Mouse (Mus musculus) cerebellum, adult 18-20 months (tissue): Measurements from ENCODE around the gene Gm9833.
A peak's percentile ranks its signal among the peaks of the same experiment; 100 is the strongest.

Experiments
- DNase-seq, 2 experiments: peaks; one replicate each; pipeline ENCODE4 v3.0.0; 2021

The Gm9833 gene

DNA sequence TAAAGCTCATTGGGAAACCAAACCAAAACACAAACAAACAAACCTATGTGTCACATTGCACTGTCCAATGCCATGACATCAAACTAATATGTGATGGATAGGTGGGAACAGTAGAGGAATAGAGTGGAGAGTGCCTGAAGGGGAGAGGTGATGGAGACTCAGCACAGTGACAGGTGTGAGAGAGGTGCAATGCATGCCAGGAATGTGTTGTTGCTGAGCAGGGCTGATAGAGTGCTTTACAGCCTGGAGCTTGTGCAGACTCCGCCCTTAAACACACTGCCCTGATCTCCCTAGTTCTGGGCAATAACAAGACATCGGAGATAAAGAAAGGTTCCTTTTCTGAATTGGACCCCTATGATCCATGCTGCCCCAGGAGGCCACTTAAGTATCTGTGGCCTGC lies 36.2 kb downstream of the Gm9833 start:
- DNase-seq, result no peak

- DNase-seq, result no peak
Measured at GRCm38 (mm10) chr3:10125301-10125700, 37.4 kb downstream of the Gm9833 start.

DNA sequence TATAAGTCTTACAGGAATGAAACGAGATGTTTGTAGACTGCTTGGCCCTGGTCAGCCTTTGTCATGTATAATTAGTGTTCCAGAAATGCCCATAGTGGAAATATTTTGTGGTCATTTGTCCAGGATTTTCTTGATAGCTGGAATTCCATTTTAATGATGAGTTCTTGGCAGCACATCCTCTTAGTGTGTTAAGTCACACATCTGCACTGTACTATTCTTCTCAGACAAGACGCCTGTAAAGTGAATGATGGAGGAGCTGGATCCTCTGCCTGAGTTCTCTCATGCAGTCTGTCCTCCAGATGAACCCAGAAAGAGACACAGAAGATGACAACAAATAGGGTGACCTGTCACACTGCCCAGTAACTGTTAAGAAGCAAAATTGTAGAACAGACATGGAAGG lies 38.1 kb downstream of the Gm9833 start:
- DNase-seq, result no peak

GRCm38 (mm10) chr3:10126502-10126901 lies 38.6 kb downstream of the Gm9833 start:
- no peak for DNase-seq

DNA sequence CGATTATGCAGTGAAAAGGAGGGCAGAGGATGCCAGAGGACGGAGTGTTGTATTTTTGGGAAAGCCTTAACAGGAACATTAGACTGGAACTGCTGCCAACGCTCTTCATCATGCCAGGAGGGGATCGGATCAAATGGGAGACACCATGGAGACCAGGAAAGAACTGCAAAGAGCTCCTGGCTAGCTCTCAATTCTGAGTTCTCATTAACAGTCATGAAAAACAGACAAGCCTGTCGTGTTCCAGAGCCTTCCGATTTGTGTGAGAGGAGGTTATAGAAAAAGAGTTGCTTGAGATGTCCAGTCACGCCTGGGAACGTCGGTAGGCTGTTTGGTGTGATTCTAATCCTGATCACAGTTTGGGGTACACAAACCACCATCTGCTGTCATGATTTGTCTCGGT lies 39.0 kb downstream of the Gm9833 start:
- peak; percentile 4 to 10 for DNase-seq

GRCm38 (mm10) chr3:10127505-10127904 lies 39.6 kb downstream of the Gm9833 start:
- no peak for DNase-seq
